Mouse (Mus musculus) urinary bladder, postnatal 10 days (tissue): ENCODE data around the gene Naaa.

Experiments used
- DNase-seq: peaks from one replicate; pipeline ENCODE4 v3.0.0; 2022; ENCODE audit warnings: low spot score

Gene Naaa

GRCm38 (mm10) chr5:92212231-92212630 is 65.7 kb downstream of the Naaa start:
- DNase-seq = no peak

- DNase-seq = no peak
Observed at GRCm38 (mm10) chr5:92210205-92210604, 67.8 kb downstream of the Naaa start.
